Mouse (Mus musculus): ENCODE results near the gene Rdh16.
"Not testable (repeated sequence)": the region's sequence is repeated elsewhere in the genome, so short reads cannot be mapped to it uniquely, and the experiment has no call there.

Rdh16 gene

GRCm38 (mm10) chr10:127800891-127801290, at the start of gene Rdh16:
Gene Rdh16, plus strand, starts transcription at chr10:127801152.
- no peak for DNase-seq (ENCODE audit: low read depth, low spot score)

- no peak for DNase-seq (ENCODE audit: low read depth, low spot score)
These were observed 49.4 kb upstream of the Rdh16 start, which contains the start of gene Gpr182 for GRCm38 (mm10) chr10:127751548-127751947. Gene Gpr182, minus strand, starts transcription at chr10:127751732.

- no peak for DNase-seq (ENCODE audit: low read depth, low spot score)
These were observed 46.3 kb upstream of the Rdh16 start for GRCm38 (mm10) chr10:127754566-127755166.

- DNase-seq (ENCODE audit: low read depth, low spot score), result no peak
These were observed 45.7 kb upstream of the Rdh16 start for GRCm38 (mm10) chr10:127755246-127755645.

GRCm38 (mm10) chr10:127755770-127756468, 45.0 kb upstream of the Rdh16 start:
- no peak for DNase-seq (ENCODE audit: low read depth, low spot score)

- DNase-seq (ENCODE audit: low read depth, low spot score), result no peak
These were observed 41.5 kb upstream of the Rdh16 start, which contains the start of the genes Rdh1 and Rdh16f1 for GRCm38 (mm10) chr10:127759181-127760110. Gene Rdh1, plus strand, starts transcription at chr10:127759721. Gene Rdh16f1, plus strand, starts transcription at chr10:127759787.

GRCm38 (mm10) chr10:127762926-127763325, 38.0 kb upstream of the Rdh16 start:
- DNase-seq (ENCODE audit: low read depth, low spot score), result not testable (repeated sequence)

- DNase-seq (ENCODE audit: low read depth, low spot score), result no peak
These were observed 36.9 kb upstream of the Rdh16 start for GRCm38 (mm10) chr10:127763914-127764680.

- DNase-seq (ENCODE audit: low read depth, low spot score), result no peak
These were observed 34.4 kb upstream of the Rdh16 start for GRCm38 (mm10) chr10:127766564-127766963.

GRCm38 (mm10) chr10:127776011-127776410, 24.9 kb upstream of the Rdh16 start, which contains the start of gene Rdh9:
Gene Rdh9, plus strand, starts transcription at chr10:127776386.
- no peak for DNase-seq (ENCODE audit: low read depth, low spot score)

- not testable (repeated sequence) for DNase-seq (ENCODE audit: low read depth, low spot score)
These were observed 18.6 kb upstream of the Rdh16 start for GRCm38 (mm10) chr10:127782321-127782720.

- not testable (repeated sequence) for DNase-seq (ENCODE audit: low read depth, low spot score)
These were observed 15.5 kb upstream of the Rdh16 start for GRCm38 (mm10) chr10:127785411-127785810.

GRCm38 (mm10) chr10:127799295-127799694, 1.7 kb upstream of the Rdh16 start:
- no peak for DNase-seq (ENCODE audit: low read depth, low spot score)

- no peak for DNase-seq (ENCODE audit: low read depth, low spot score)
These were observed 660 bp downstream of the Rdh16 start for GRCm38 (mm10) chr10:127801612-127802011.

- DNase-seq (ENCODE audit: low read depth, low spot score), result no peak
These were observed 1.3 kb downstream of the Rdh16 start for GRCm38 (mm10) chr10:127802236-127802635.

GRCm38 (mm10) chr10:127804416-127804815, 3.5 kb downstream of the Rdh16 start:
- no peak for DNase-seq (ENCODE audit: low read depth, low spot score)

- DNase-seq (ENCODE audit: low read depth, low spot score), result no peak
These were observed 14.9 kb downstream of the Rdh16 start for GRCm38 (mm10) chr10:127815888-127816287.

GRCm38 (mm10) chr10:127817268-127817910, 16.4 kb downstream of the Rdh16 start:
- not testable (repeated sequence) for DNase-seq (ENCODE audit: low read depth, low spot score)

- DNase-seq (ENCODE audit: low read depth, low spot score), result not testable (repeated sequence)
These were observed 20.9 kb downstream of the Rdh16 start for GRCm38 (mm10) chr10:127821806-127822205.

- DNase-seq (ENCODE audit: low read depth, low spot score), result no peak
These were observed 24.4 kb downstream of the Rdh16 start for GRCm38 (mm10) chr10:127825386-127825785.
